Mouse (Mus musculus): Measurements from ENCODE around the gene Taf8. TPM values are rescaled to one million over a fixed set of nuclear protein-coding genes. Genes with fewer than 3 reads are reported as not detected.
"Not testable (repeated sequence)": the region's sequence is repeated elsewhere in the genome, so short reads cannot be mapped to it uniquely, and the experiment has no call there.

Taf8 gene
- polyA plus RNA-seq, 1 experiment, result 33.2 TPM

DNA sequence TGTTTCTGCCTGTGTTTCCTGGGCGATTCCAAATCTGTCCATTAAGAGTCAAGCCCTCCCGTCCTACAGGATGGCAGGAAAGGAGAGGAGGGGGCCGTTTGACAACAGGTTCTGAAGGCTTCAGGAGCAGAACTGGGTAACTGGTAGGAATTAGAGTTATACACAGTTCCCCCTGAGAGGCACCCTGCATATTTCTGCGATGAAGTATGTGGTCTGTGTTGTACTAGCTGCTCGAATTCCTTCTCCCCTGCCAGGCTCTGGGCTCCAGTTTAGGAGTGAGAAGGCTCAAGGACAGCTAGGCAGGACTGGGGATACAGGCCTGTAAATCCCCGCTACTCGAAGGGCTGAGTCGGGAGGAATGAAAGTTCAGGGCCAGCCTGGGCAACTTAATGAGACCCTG, 16.1 kb upstream of the Taf8 start:
- no peak for DNase-seq (ENCODE audit: low spot score)

DNA sequence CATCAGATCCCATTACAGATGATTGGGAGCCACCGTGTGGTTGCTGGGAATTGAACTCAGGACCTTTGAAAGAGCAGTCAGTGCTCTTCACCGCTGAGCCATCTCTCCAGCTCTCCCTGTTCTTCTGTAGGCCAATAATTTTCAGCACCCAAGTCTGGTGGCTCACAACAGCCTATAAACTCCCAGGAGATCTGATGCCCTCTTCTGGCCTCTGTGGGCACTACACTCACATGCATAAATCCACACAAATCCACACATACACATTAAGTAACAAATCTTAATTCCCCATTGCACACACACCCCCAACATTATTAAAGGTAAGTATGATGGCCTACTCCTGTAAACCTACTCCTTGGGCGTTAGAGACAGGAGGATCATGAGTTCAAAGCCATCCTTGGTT, 14.1 kb upstream of the Taf8 start:
- no peak for DNase-seq (ENCODE audit: low spot score)

DNA sequence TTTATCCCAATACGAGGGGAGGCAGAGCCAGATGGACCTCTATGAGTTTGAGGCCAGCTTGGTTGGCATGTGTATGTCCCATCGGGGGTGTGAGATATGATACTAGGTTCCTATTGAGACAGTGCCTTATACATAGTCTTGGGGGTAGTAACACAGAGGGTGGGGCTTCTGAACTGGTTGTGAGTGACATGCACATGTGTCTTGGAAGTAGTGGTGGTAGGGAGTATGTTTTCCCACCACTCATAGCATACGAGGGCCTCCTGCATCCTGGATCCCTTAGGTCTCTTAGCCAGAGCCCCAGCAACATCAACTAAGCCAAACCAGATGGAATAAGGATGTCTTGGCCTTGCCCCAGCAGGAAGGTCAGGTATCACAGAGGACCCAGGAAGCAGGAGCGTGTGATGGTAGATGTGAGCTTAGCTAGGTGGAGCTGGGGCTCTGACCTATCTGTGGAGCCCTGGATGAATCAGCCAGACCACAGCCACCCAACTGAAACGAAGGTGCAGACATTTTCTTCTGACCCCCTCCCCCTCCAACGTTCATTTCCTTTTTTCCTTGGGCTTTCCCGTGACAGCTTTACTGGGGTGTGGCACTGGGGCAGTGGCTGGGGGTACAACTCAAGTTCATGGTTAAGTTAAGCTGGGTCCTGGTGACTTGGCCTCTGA, 13.2 kb upstream of the Taf8 start:
- no peak for DNase-seq (ENCODE audit: low spot score)

DNA sequence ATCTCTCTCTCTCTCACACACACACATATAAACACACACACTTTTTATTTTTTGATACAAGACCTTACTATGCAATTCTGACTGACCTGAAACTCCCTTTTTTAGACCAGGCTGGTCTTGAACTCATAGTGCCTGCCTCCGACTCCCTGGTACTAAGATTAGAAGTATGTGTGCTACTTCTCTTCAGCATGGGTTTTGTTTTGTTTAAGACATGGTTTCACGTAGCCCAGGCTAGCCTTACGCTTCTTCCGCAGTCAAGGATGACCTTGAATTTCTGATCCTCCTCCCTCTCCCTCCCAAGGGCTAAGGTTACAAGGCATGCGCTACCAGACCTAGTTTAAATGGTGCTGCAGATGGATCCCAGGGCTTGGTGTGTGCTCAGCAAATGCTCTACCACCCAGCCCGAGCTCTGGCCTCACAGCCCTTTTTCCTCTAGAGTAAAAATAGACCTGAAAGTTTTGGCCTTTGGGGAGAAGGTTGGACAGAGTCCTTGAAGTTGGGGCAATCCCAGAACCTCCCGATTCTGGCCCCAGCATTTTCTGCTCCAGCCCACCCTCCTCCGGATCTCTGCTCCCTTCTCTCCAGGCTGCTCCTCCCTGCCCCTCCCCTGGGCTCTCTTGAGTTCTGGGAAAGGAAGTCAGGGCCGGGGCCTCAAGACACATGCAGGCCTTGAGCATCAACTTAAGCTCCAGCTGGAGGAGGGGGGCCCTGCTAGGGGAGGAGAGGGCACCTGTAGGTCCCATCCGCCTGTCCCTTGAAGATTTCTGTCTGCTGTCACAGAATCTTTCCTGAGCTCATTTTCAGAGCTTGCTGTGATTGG, 11.1 kb upstream of the Taf8 start:
- no peak for DNase-seq (ENCODE audit: low spot score)

DNA sequence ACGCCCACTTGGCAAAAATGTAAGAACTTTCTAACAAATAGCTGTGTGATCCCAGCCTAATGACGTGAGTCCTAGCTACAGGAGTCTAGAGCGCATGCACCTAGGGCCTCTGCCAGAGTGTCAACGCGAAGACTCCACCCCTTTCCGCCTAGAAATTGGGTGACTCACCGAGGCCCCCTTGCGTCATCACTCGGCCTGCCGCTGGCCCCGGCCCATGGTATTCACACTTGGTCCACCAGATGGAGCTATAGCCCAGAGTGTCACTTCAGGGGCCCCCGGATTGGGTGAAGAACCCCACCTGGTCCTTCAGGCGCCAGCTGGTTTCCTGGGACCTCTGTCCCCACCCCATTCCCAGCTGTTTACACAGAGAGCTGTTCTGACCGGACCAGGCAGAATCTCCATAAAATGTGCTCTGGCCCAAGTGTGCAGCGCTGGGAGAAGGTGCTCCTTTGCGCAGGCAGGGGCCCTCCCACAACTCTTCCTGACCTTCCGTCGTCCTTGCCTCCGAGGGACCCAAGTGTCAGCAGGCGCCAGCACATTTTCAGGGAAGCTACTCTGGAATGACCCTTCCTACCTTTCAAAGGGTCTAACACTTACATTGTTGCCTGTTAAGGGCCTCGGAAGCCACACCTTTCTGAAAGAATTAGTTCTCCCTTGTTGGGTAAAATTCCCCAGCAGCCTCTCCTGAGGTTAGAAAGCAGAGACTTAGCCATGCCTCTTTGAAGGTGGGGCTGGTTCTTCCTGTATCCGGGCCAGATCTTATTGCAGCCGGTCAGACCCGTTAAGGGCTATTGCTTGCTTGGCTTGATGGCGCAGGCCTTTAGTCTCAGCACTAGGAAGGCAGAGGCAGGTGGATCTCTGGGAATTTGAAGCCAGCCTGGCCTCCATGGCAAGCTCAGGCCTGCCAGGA, 9.3 kb upstream of the Taf8 start:
- DNase-seq (ENCODE audit: low spot score), result peak; percentile 98

DNA sequence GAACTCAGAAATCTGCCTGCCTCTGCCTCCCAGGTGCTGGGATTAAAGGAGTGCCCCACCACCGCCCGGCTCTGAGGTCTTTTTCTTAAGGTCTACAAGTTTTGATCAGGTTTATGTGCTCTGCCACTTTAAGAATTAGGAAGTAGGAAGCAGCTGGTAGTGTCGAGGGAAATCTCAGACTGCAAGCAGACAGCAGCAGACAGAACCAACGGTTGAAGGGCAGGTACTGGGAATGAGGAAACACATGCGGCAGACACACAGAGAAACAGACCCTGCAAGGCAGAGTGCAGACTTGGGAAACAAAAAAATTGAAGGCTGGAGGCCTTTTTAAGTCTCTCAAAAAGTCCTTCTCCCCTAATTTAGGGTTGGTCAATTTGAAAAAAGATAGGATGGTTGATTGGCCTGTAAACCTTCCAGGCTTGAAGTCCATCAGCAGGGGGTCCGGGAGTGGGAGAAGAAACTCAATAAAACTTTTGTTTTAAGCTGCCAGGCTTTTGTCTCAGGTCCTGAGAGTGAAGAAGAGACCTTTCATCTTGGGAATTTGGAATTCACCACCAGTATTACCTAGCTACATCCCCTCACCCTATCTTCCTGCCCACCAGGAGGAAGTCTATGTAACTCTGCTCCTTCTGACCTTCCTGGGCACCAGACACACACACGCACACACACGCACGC, 7.1 kb upstream of the Taf8 start:
- no peak for DNase-seq (ENCODE audit: low spot score)

DNA sequence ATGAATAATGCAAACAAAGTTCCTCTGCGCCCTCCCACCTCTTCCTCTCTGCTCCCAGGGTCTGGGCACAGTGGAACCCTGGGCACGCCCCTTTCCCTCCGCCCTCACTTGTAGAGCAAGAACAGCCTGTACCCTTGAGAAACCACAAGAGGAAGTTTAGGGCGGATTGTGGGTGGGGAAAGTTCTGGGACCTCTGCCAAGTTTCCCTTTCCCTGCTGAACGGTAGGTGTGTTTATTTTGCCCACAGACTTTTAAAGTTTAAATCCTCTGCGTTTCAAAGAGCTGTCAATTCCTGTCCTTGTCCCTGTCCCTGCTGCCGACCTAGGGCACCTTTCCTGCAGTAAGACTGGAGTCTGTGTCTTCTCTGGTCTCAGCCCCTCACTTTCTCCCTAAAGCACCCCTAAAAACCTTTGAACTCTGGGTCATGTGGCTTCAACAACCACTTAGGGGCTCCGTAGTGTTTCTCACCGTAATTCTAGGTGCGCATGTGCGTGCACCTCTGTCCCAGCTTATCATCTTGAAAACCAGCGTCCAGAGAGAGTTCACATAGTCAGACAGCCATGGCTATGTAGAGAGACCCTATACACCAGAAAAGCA, 6.0 kb upstream of the Taf8 start:
- DNase-seq (ENCODE audit: low spot score), result peak; percentile 56

DNA sequence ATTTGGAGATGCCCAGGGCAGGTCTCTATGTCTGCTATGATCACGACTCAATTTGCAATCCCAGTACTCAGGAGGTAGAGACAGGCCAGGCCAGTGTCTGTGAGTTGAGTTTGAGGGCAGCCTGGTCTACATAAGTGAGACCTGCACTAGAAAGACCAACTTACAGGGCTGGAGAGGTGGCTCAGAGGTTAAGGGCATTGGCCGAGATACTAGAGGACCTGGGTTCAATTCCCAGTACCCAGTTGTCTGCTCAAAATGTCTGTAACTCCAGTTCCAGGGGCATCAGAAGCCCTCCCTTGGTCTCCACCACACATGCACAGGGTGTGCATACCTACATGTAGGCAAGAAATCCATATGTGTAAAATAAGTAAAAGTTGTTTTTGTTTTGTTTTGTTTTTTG, 5.4 kb upstream of the Taf8 start:
- no peak for DNase-seq (ENCODE audit: low spot score)

DNA sequence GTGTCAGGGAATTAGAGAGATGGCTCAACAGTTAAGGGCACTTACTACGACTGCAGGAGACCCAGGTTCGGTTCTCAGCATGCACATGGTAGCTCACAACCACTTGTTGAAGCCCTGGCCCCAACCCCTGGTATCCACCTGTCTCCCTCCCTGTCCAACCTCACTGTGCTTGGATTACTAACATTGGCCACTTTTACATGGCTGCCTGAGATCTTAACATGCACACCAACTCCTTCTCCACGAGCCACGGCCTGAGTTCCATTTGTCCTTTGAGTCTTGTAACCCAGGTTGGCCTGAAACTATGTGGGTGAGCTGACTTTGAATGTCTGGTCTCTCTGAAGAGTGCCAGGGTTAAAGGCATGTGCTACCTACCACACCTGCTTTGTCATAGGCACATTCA, 4.6 kb upstream of the Taf8 start:
- no peak for DNase-seq (ENCODE audit: low spot score)

DNA sequence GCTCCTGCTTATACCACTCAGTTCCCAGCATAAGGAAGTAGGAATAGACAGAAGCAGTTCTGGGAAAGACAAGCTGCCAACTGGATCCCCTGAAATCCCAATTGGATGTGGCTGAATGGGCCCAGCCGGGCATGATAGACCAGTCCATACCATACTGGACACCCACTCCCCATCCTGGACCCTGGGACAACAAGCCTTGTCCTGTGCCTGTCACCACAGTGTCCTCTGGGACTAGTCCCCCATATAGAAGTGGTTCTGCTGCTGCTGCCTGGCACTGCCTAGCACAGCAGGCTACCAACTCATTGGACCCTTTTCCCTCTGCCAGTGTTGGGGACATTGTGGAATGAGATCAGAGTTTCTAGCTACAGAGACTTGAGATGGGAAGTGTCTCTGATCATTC, 4.0 kb upstream of the Taf8 start:
- DNase-seq (ENCODE audit: low spot score), result peak; percentile 23

DNA sequence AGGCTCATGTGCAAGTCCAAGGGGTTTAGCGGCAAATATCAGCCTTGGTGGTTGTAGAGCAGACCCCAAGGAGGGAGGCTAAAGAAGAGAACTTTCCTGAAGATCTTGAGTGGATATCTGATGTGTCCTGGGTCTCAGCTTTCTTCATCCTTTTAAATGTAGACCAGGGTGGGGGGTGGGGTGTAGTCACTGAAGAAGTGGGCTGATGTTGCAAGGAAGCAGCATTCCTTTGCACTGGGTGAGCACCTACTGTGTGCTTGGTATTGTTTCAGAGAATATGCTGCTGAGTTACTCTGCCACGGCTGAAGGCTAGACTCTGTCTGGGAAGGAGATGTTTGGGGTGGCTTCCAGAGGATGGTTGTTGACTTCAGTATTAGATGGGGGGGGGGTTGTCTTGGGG, 3.5 kb upstream of the Taf8 start:
- DNase-seq (ENCODE audit: low spot score), result no peak

DNA sequence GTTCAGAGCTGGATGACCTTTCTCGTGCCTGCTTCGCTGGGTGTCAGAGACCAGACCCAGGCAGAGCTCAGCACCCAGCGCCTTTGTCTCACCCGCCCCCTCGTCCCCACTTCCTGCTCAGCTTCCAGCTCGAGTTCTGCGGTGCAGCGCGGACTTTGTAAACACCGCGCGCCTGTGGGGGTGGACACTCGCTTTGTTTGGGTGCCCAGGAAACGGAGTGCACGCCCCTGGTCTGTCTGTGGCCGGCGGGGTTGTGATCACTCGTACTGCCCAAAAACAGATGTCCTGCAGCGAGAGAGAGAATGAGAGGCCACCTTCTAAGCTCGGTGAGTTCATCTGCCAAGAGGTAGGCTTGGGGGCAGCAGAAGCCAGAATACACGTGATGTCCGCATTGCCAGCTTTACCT, 2.9 kb upstream of the Taf8 start, which contains the start of gene Ccnd3:
TSS of gene Ccnd3 (plus strand) at position 111 of the 406 bp plus-strand sequence.
- DNase-seq (ENCODE audit: low spot score), result peak; percentile 71

DNA sequence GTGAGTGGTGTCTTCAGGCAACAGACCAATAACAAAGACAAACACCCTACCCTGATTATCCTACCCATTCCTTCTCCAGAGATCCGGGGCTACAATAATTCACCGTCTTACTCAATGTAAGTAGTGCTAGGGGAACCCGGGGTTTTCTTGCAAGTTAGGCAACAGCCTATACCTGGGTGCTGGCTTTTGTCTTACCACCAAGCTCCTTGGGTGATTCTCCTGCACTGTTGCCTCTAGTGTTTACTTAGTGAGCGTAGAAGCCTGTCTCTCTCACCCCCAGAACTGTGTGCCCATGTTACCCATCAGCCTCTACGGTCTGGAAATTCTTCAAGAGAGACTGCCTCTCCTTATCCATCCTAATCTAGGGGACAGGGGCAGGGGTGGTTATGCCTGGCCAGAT, 2.1 kb upstream of the Taf8 start:
- no peak for DNase-seq (ENCODE audit: low spot score)

DNA sequence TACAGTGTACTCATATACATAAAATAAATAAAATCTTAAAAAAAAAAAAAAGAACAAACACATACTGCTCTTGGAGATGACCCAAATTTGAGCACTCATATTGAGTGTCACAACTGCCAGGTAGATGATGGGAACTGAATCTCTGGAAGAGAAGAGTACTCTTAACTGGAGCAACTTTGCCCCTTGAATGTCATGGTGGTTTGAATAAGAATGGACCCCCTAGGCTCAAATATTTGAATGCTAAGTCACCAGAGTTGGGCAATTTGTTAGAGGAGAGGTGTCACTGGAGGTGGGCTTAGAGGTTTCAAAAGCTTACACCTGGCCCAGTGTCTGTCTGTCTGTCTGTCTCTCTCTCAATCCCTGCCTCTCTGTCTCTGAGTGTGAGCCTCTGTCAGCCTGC, 1.6 kb upstream of the Taf8 start:
- no peak for DNase-seq (ENCODE audit: low spot score)

DNA sequence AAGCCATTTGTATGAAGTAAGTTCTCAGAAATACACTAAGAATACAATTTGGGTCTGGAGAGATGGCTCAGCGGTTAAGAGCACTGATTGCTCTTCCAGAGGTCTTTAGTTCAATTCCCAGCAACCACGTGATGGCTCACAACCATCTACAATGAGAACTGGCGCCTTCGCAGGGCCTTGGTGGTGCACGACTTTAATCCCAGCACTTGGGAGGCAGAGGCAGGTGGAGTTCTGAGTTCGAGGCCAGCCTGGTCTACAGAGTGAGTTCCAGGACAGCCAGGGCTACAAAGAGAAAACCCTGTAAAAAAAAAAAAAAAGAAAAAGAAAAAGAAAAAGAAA, 584 bp upstream of the Taf8 start:
- DNase-seq (ENCODE audit: low spot score), result not testable (repeated sequence)

DNA sequence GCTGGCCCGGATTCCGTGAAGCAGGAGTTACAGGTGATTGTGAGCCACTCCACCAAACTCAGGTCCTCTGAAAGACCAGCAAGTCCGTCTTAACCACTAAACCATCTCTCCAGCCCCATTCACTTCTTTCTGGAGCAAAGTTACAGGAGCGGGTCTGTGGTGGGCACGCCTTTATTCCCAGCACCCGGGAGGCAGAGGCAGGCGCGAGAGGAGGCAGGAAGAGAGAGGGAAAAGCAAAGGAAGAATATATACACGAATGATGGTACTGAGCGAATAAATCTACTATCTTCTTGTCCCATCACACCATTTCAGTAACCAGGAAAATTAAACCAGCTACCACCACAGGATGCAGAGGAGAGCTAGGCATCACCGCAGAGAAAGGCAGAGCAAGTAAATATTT, 561 bp downstream of the Taf8 start:
- peak; percentile 19 for DNase-seq (ENCODE audit: low spot score)

DNA sequence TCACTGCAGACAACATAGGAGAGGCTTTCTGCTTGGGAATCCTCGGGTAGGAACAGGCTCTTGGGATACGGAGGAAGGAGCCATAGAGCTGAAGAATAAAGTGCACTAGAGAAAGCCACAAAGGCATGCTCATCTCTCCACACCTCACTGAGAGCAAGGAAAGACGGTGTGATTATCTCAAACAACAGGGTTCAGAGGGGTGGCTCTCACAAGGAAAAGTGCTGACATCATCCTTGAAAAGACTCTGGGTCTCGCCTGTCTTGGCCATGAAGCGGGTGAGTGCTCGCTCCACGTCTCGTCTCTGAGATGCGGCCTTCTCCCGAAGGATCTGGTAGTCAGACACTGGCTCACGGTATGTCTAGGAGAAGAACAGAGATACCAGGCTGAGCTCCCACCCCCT, 8.0 kb downstream of the Taf8 start:
- no peak for DNase-seq (ENCODE audit: low spot score)

DNA sequence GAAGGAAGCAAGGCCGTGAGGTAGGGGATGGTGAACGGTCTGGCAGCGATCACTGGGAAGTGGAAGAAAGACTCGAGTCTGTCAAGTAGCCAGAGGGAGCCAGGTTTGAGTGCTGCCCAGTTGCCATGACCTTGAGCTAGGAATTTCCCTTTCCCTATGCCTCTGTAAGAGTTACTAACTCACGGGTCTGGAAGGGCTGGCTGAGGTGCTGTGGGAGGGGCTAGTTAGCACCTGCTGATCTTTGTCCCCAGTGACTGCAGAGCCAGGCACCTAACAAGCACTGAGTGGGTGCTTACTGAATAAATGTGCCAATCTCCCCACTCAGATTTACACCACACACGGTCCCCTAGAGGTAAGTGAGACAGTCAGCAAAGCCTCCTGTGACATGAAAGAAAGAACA, 8.4 kb downstream of the Taf8 start:
- no peak for DNase-seq (ENCODE audit: low spot score)

DNA sequence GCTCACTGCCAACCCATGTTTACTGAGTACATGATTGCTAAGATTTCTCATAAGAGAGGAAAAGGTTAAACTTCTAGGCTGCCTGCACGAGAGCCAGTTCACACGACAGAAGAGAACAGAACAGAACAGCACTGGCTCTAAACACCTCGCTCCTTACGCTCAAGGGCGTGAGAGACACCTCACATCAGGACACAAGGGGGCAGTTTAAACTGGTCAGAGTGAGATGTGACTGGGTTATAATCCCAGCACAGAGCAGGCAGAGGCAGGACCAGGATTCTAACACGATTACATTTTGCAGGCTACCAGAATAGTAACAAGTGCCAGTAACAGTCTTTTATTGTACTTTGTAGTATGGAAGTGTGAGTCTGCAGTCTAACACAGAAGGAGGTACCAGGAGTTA, 9.4 kb downstream of the Taf8 start:
- DNase-seq (ENCODE audit: low spot score), result no peak

DNA sequence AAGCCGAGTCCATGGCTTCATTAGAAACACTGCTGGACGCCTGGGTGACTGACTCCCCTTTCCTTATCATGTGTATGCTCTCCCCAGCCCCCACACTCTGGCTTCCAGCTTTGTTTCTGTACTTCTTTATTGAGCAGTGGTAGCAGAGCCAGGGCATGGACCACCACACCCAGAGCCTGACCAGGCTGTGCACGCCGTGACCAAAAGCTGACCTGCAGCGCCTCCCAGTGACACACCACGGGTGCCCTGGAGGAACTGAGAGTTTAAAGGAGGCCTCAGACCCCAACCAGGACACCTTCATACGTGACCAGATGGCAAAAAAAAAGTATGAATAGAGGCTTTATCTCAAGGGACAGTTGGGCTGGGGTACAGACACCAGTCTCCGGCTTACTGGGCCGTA, 11.3 kb downstream of the Taf8 start:
- DNase-seq (ENCODE audit: low spot score), result no peak

DNA sequence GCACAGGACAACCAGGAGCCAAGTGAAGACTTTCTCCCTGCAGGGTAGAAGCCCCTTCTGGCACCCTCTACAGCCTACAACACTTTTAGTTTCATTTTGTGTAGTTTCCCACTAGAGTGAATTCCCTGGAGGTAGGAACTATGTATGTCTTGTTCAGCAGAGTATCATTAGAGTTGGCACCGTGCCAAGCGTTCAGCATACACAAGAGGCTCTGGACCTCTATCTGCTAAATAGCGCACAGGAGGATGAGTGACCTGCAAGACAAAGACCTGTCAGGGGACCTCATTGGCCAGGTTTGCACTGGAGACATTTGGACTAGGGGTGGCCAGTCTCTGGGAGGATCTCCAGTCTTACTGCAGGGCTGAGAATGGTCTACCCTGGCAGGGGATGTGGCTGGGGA, 16.3 kb downstream of the Taf8 start:
- DNase-seq (ENCODE audit: low spot score), result no peak

DNA sequence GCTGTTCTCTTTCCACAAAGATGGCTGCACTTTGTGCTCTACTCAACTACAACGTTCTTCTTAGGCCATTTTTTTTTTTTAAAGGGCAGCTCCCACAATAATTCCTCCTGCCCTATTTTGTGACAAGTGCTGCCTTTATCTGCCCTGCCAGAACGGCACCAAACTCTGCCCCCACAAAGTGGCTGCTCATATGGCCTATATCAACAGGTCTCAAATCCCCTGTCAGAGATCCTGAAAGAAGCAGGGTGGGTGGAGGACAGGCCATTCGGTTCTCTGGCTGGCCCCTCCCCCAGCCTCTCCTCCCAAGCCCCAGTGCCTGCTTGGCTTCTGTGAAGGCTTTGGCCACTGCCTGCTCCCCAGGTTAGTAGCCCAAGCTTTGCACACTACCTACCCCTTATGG, 17.1 kb downstream of the Taf8 start:
- no peak for DNase-seq (ENCODE audit: low spot score)

Data from urinary bladder, adult 2 months (tissue).